Mouse (Mus musculus): ENCODE measurements around the gene Omt2b.

- TF ChIP-seq POLR2A (IDR thresholded peaks at IDR 0.05; ENCODE audit: control insufficient read depth, extremely low read depth, insufficient read depth, low read length, poor library complexity) = no peak
- no peak for TF ChIP-seq CTCF (IDR thresholded peaks at IDR 0.05; ENCODE audit: borderline replicate concordance, control insufficient read depth, extremely low read depth, insufficient read depth, low read length, poor library complexity)
These were observed 33.1 kb downstream of the Omt2b start for GRCm38 (mm10) chr9:78360484-78360872.
